Comparison of ENCODE assay signal across 8 mouse cellular contexts in genomic region chr14:79768996-79769395, GRCm38 (mm10). TPM values are rescaled to one million over a fixed set of nuclear protein-coding genes. Genes with fewer than 3 reads are reported as not detected.
A peak's percentile ranks its signal among the peaks of the same experiment; 100 is the strongest.
DNase-seq lines count a peak whose midpoint lies in the region; ATAC-seq lines count a peak whose summit lies in the region.
"Had no signal": no experiment of that assay in that cellular context is flagged by ENCODE, and none has a peak within 500 bp of the region (broad histone marks: within the 10 kb centered on the region; RNA-seq: fewer than 3 reads in every experiment).

No protein-coding gene starts in this region.

- no peak overlapping the region for H3K9ac ChIP-seq in liver, embryonic 13.5 days
- peak overlapping the region; percentile 79 for H3K9ac ChIP-seq in forebrain, embryonic 15.5 days (replicated peaks)

- no peak overlapping the region for H3K27ac ChIP-seq in liver, embryonic 13.5 days
- H3K27ac ChIP-seq in forebrain, embryonic 15.5 days (replicated peaks): peak overlapping the region; percentile 12; the same call in 1 of the 2 replicates

- H3K4me3 ChIP-seq in liver, embryonic 13.5 days (replicated peaks): no peak overlapping the region
- peak overlapping the region; percentile 68 for H3K4me3 ChIP-seq in forebrain, embryonic 15.5 days

- DNase-seq in liver, embryonic 13.5 days: peak; percentile 1
- DNase-seq in liver: no peak
- DNase-seq in cerebellum, postnatal 36 days: peak; percentile 4 to 24
- peak; percentile 13 to 32 for DNase-seq in layer of hippocampus, adult 8-10 months (ENCODE audit: low spot score in 2 of 2)
- peak; percentile 57 for DNase-seq in retina, embryonic 14.5 days (ENCODE audit: low spot score)

- peaks cover 84% of the 10 kb centered on the region for H3K27me3 ChIP-seq in liver, embryonic 13.5 days
- H3K27me3 ChIP-seq in forebrain, embryonic 15.5 days: no peaks in the 10 kb centered on the region

- peaks cover 9% of the 10 kb centered on the region for H3K4me1 ChIP-seq in liver, embryonic 13.5 days (replicated peaks)
- H3K4me1 ChIP-seq in forebrain, embryonic 15.5 days: peaks cover 64% of the 10 kb centered on the region

- no peak overlapping the region for H3K4me2 ChIP-seq in liver, embryonic 13.5 days
- H3K4me2 ChIP-seq in forebrain, embryonic 15.5 days (replicated peaks): peak overlapping the region; percentile 87

- H3K9me3 ChIP-seq in liver, embryonic 13.5 days (replicated peaks): no peaks in the 10 kb centered on the region
- no peaks in the 10 kb centered on the region for H3K9me3 ChIP-seq in forebrain, embryonic 15.5 days

- H3K36me3 ChIP-seq in liver, embryonic 13.5 days: no peaks in the 10 kb centered on the region
- H3K36me3 ChIP-seq in forebrain, embryonic 15.5 days: no peaks in the 10 kb centered on the region

- no peak for ATAC-seq in liver, embryonic 13.5 days (ENCODE audit: low read depth)
- ATAC-seq in forebrain, embryonic 15.5 days (replicated peaks): no peak
- ATAC-seq in CD4-positive, CD25-positive, alpha-beta regulatory T cell, adult 4 months: no peak

- WGBS in liver, embryonic 13.5 days (ENCODE audit: insufficient replicate concordance): 11% methylated on average over 28 of the region's 30 CpGs
- WGBS in forebrain, embryonic 15.5 days: 5% methylated on average over 30 of the region's 30 CpGs

RNA-seq across cellular contexts. Expression of gene Pcdh8, which starts 2.1 kb away (rescaled TPM):
- polyA plus RNA-seq in liver, embryonic 13.5 days (2015; fragmentation: Nextera tagmentation; extraction: Ambion mirVana): 0.06 and 0.13 TPM in 2 replicates
- 55.7 and 58.0 TPM in 2 replicates for polyA plus RNA-seq in forebrain, embryonic 15.5 days (2015; fragmentation: Nextera tagmentation; extraction: Ambion mirVana)
- 10 to 100 TPM; 62.3 to 64.6 (median 63.1) TPM for total RNA-seq in layer of hippocampus, adult 8-10 months (2022)
- polyA plus RNA-seq in CD4-positive, CD25-positive, alpha-beta regulatory T cell, adult 4 months (2017; shearing (Covaris generic)): not detected
- polyA plus RNA-seq: spleen, adult 2 months had no signal

Comparison
In these comparisons a context has a peak if more than half of its experiments do, and no peak if none do; other contexts are left out.
1. RNA of gene Pcdh8, which starts 2.1 kb away (polyA plus RNA-seq): 55.7 to 58.0 TPM in forebrain, embryonic 15.5 days; 0.06 to 0.13 TPM in liver, embryonic 13.5 days and not detected in CD4-positive, CD25-positive, alpha-beta regulatory T cell, adult 4 months; every median in the first group is over 10 times any median in the second.